Mouse (Mus musculus) small intestine, adult 2 months (tissue): ENCODE measurements around the gene Rnf10. TPM values are rescaled to one million over a fixed set of nuclear protein-coding genes. Genes with fewer than 3 reads are reported as not detected.
A peak's percentile ranks its signal among the peaks of the same experiment; 100 is the strongest.

Experiments
- H3K27ac ChIP-seq: fragments of 200-500 bp; 2 replicates; pipeline ENCODE4 v1.5.1; 2012; ENCODE audit warnings: low read depth, low read length, control low read depth, inconsistent platforms; ENCODE audit not compliant: insufficient read depth
- H3K27me3 ChIP-seq: fragments of 200-500 bp; 2 replicates; pipeline ENCODE4 v1.6.1; 2012; ENCODE audit warnings: mild to moderate bottlenecking, moderate library complexity, low read length, inconsistent platforms; ENCODE audit not compliant: control insufficient read depth, insufficient read depth
- H3K36me3 ChIP-seq: fragments of 200-500 bp; 2 replicates; pipeline ENCODE4 v1.6.1; 2012; ENCODE audit warnings: mild to moderate bottlenecking, low read length, control low read depth, inconsistent platforms; ENCODE audit not compliant: control insufficient read depth, insufficient read depth
- H3K4me1 ChIP-seq: fragments of 200-500 bp; 2 replicates; pipeline ENCODE4 v1.6.1; 2012; ENCODE audit warnings: low read length, inconsistent platforms, mixed read lengths; ENCODE audit not compliant: control insufficient read depth, insufficient read depth, insufficient read length
- H3K4me3 ChIP-seq: fragments of 200-500 bp; 2 replicates; pipeline ENCODE4 v1.5.1; 2012; ENCODE audit warnings: low read depth, mild to moderate bottlenecking, control low read depth, inconsistent platforms, low read length, moderate library complexity
- CTCF ChIP-seq: fragments of 200-500 bp; IDR thresholded peaks from 2 replicates; pipeline ENCODE4 v1.5.1; 2012; ENCODE audit warnings: low read depth, mild to moderate bottlenecking, control low read depth, inconsistent platforms, low read length, moderate library complexity, mixed read lengths; ENCODE audit not compliant: insufficient replicate concordance, insufficient read length; ENCODE audit errors: extremely low read depth
- POLR2A ChIP-seq: fragments of 200-500 bp; IDR thresholded peaks from 2 replicates; pipeline ENCODE4 v1.6.1; 2012; ENCODE audit warnings: low read depth, mild to moderate bottlenecking, control low read depth, inconsistent platforms, low read length, moderate library complexity
- WGBS: fragments of 180-500 bp; shearing (Covaris S2); methylation state at CpG from one replicate; pipeline ENCODE4 v1.1.7; 2018; 5-methylcytosine and 5-hydroxymethylcytosine counted together
- polyA plus RNA-seq: library from polyadenylated mRNA; depleted of rRNA; stranded (reverse); fragments of >200 nt; gene quantifications from 2 replicates; pipeline ENCODE4 v1.2.3, GENCODE M21; 2012

The Rnf10 gene
- polyA plus RNA-seq, 1 experiment, result 148 TPM

DNA sequence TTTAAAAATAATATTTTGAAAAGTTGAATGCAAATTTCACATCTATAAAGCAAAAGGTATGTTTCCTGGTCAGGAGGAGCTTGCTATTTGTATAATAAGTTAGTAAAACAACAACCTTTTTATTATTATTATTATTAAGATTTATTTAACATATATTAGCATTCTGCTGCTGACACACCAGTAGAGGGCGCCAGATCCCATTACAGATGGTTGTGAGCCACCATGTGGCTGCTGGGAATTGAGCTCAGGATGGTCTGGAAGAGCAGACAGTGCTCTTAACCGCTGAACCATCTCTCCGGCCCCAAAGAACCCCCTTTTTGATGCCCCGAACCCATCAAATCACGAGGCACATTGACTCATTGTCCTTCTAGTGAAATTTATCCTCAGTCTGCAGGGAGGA, 65.5 kb downstream of the Rnf10 start:
- H3K4me3 ChIP-seq, result no peak overlapping the region
- no peak overlapping the region for H3K27ac ChIP-seq
- no peak for TF ChIP-seq POLR2A
- peak; percentile 16; the same call in 1 of the 2 replicates for TF ChIP-seq CTCF
- no peaks in the 10 kb centered on the region for H3K36me3 ChIP-seq
- H3K27me3 ChIP-seq, result peaks cover 30% of the 10 kb centered on the region
- 65% methylated on average over 5 of the region's 5 CpGs for WGBS
- no peaks in the 10 kb centered on the region; the same call in 1 of the 2 replicates for H3K4me1 ChIP-seq

GRCm38 (mm10) chr5:115204562-115205311, 68.0 kb downstream of the Rnf10 start:
- H3K27me3 ChIP-seq, result peaks cover 30% of the 10 kb centered on the region
- TF ChIP-seq POLR2A (no peak), CTCF (no peak)
- no peaks in the 10 kb centered on the region for H3K36me3 ChIP-seq
- peak overlapping the region; percentile 41 for H3K4me3 ChIP-seq
- no peaks in the 10 kb centered on the region; the same call in 1 of the 2 replicates for H3K4me1 ChIP-seq
- WGBS, result 8% methylated on average over 31 of the region's 31 CpGs
- no peak overlapping the region for H3K27ac ChIP-seq

- 12% methylated on average over 23 of the region's 23 CpGs for WGBS
- no peaks in the 10 kb centered on the region for H3K36me3 ChIP-seq
- no peaks in the 10 kb centered on the region; the same call in 1 of the 2 replicates for H3K4me1 ChIP-seq
- peaks cover 30% of the 10 kb centered on the region for H3K27me3 ChIP-seq
- no peak overlapping the region for H3K27ac ChIP-seq
- TF ChIP-seq POLR2A (no peak), CTCF (no peak)
- peak overlapping the region; percentile 10; the same call in 1 of the 2 replicates for H3K4me3 ChIP-seq
Measured at GRCm38 (mm10) chr5:115203735-115204561, 68.8 kb downstream of the Rnf10 start.

DNA sequence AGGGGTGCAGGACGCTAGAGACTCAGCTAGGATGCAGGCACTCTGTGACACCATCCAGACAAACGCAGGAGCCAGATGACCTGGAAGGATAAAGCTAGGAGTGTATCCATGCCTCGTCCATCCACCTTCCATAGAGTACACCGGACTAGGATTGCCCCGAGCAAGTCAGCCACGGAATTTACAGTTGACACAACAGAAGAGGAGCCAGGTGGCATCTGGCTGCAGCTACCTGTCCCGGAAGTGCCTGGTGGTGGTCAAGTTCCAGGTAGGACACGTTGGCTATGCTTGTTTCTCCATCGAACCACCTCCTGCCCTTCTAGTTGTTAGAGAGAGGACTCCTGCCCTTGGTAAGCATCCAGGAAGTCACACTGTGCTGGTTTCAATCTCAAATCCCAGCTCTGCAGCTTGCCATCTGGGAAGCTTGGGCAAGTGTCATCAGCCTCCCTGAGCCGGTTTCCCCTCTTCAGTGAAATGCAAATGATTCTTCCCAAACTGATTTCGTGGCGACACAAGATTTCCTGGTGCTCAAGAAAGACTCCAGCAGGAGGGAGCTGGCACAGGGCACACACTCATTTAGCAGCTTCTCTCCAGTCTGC, 78.0 kb downstream of the Rnf10 start:
- 8% methylated on average over 12 of the region's 12 CpGs for WGBS
- peaks cover 4% of the 10 kb centered on the region for H3K4me1 ChIP-seq
- peaks cover 34% of the 10 kb centered on the region for H3K27me3 ChIP-seq
- no peak overlapping the region for H3K27ac ChIP-seq
- no peak for TF ChIP-seq CTCF
- TF ChIP-seq POLR2A, result no peak
- H3K4me3 ChIP-seq, result peak overlapping the region; percentile 61
- H3K36me3 ChIP-seq, result no peaks in the 10 kb centered on the region

- H3K36me3 ChIP-seq, result no peaks in the 10 kb centered on the region
- peaks cover 34% of the 10 kb centered on the region for H3K27me3 ChIP-seq
- TF ChIP-seq CTCF (peak; percentile 18; the same call in 1 of the 2 replicates), POLR2A (no peak)
- WGBS, result 1% methylated on average over 109 of the region's 116 CpGs
- peaks cover 4% of the 10 kb centered on the region for H3K4me1 ChIP-seq
- H3K4me3 ChIP-seq, result peak within 1 kb of the TSS; percentile 61
- H3K27ac ChIP-seq, result no peak within 1 kb of the TSS
Measured at GRCm38 (mm10) chr5:115193669-115194625, 78.8 kb downstream of the Rnf10 start, which contains the start of gene Cabp1. TSS of gene Cabp1 (minus strand) at chr5:115194381.

DNA sequence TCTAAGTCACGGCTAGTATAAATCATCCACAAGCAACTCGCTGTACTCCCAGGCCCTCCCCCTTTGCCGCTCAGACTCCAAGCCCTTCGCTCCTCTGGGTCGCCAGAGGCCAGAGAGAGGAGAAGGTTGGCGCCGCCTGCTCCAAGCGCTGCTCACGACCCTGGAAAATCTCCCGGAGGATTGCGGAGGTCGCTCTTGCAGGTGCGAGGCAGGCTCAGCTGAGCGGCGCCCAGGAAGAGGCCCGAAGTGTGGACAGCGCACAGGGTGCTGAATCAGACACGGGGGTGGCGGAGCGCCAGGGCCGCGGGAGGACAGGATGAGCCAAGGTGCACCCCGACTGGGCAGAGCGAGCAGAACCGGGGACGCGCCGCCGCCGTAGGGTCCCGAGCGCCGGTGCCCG, 79.5 kb downstream of the Rnf10 start:
- no peaks in the 10 kb centered on the region for H3K36me3 ChIP-seq
- no peak overlapping the region for H3K27ac ChIP-seq
- under 1% methylated on average over 34 of the region's 34 CpGs for WGBS
- no peak for TF ChIP-seq POLR2A
- TF ChIP-seq CTCF, result no peak
- H3K4me1 ChIP-seq, result peaks cover 4% of the 10 kb centered on the region
- H3K27me3 ChIP-seq, result peaks cover 34% of the 10 kb centered on the region
- H3K4me3 ChIP-seq, result peak overlapping the region; percentile 61
